Mouse (Mus musculus) C2C12 (cell line): ENCODE data around the gene Card11.

Experiments used
- CEBPB ChIP-seq: IDR thresholded peaks from one replicate; pipeline ENCODE4 v1.6.1; 2011; ENCODE audit warnings: low read depth, mild to moderate bottlenecking, control low read depth, moderate library complexity
- CTCF ChIP-seq: IDR thresholded peaks from one replicate; pipeline ENCODE4 v1.5.1; 2011; ENCODE audit not compliant: control insufficient read depth, insufficient read depth, insufficient read length
- USF1 ChIP-seq: IDR thresholded peaks from one replicate; pipeline ENCODE4 v1.6.1; 2011; ENCODE audit warnings: low read depth, mild to moderate bottlenecking, control low read depth, moderate library complexity

DNA sequence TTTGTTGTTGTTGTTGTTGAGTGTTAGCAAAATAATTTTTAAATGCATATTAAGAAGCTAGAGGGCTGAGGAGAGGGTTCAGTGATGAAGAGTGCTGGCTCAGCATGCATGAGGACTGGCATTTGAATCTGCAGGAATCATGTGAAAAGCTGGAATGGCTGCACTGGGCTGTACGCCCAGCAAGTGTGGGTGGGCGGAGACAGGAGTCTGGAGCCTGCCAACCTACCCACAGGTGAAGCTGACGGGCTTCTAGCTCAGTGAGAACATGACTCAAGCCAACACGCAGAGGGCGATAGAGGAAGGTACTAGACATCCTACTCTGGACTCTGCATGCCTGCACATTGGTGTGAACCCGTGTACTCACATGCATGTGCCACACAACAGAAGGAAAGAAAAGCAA, 41.2 kb downstream of the Card11 start:
- TF ChIP-seq USF1 = no peak
- TF ChIP-seq CTCF = no peak
- TF ChIP-seq CEBPB = no peak
